8 mouse cellular contexts compared by ENCODE assay signal in the genomic region with DNA sequence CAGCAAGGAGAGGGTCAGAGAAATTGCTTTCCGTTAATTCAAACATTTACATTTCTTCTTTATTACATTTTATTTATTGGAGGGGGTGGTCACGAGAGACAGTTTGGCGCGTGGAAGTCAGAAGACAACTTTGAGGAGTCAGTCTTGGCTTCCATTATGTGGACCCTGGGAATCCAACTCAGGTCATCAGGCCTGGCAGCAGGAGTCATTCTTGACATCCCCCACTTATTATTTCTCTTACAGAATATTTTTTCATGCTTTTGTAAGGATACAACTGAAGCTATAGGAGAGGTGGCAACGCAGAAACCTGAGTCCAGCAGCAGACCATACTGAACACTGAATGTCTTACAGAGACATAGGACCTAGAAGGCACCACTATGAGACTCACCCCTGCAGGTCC. TPM values are rescaled to one million over a fixed set of nuclear protein-coding genes. Genes with fewer than 3 reads are reported as not detected.
DNase-seq lines count a peak whose midpoint lies in the region; ATAC-seq and TF ChIP-seq lines count a peak whose summit lies in the region.

No protein-coding gene starts in this region.

- no peak for TF ChIP-seq CTCF in lung, postnatal 0 days (IDR thresholded peaks at IDR 0.05)

- ATAC-seq in lung, postnatal 0 days = no peak
- no peak for ATAC-seq in limb, embryonic 14.5 days (ENCODE audit: low FRiP score, low read depth)
- no peak for ATAC-seq in stomach, embryonic 16.5 days (ENCODE audit: insufficient read depth, low FRiP score)

- H3K36me3 ChIP-seq in heart, embryonic 10.5 days = 0 out of 2 replicates have a peak, but pooled peaks cover 4% of the 10 kb centered on the region
- no peaks in the 10 kb centered on the region for H3K36me3 ChIP-seq in lung, postnatal 0 days (ENCODE audit: insufficient read depth, low read length)
- H3K36me3 ChIP-seq in limb, embryonic 14.5 days (ENCODE audit: control insufficient read depth, insufficient read depth, low read length) = no peaks in the 10 kb centered on the region
- H3K36me3 ChIP-seq in stomach, embryonic 16.5 days (ENCODE audit: control insufficient read depth, insufficient read depth, low read length) = no peaks in the 10 kb centered on the region

- H3K9ac ChIP-seq in lung, postnatal 0 days (replicated peaks; ENCODE audit: low read depth) = no peak overlapping the region
- H3K9ac ChIP-seq in limb, embryonic 14.5 days (ENCODE audit: low read depth, low read length, severe bottlenecking) = no peak overlapping the region
- H3K9ac ChIP-seq in stomach, embryonic 16.5 days (ENCODE audit: low read length) = no peak overlapping the region

- peaks cover 13% of the 10 kb centered on the region for H3K4me1 ChIP-seq in heart, embryonic 10.5 days
- H3K4me1 ChIP-seq in lung, postnatal 0 days (ENCODE audit: insufficient read depth, low read depth, low read length) = 0 out of 2 replicates have a peak, but pooled peaks cover 2% of the 10 kb centered on the region
- peaks cover 2% of the 10 kb centered on the region; the same call in 1 of the 2 replicates for H3K4me1 ChIP-seq in limb, embryonic 14.5 days (ENCODE audit: control insufficient read depth, insufficient read depth, low read length)
- H3K4me1 ChIP-seq in stomach, embryonic 16.5 days (ENCODE audit: control insufficient read depth, insufficient read depth, low read length) = peaks cover 13% of the 10 kb centered on the region

- TF ChIP-seq POLR2A in limb, embryonic 14.5 days (IDR thresholded peaks at IDR 0.05; ENCODE audit: borderline replicate concordance, extremely low read depth, insufficient read depth, insufficient read length) = no peak

- peak overlapping the region; percentile 86; the same call in 1 of the 2 replicates for H3K4me2 ChIP-seq in lung, postnatal 0 days (replicated peaks; ENCODE audit: low read depth, low read length)
- peak overlapping the region; percentile 95 for H3K4me2 ChIP-seq in limb, embryonic 14.5 days (replicated peaks; ENCODE audit: low read depth, low read length, severe bottlenecking)
- H3K4me2 ChIP-seq in stomach, embryonic 16.5 days (ENCODE audit: low read depth, low read length) = peak overlapping the region; percentile 86

- DNase-seq in heart, embryonic 10.5 days (ENCODE audit: low spot score) = no peak
- no peak for DNase-seq in heart, adult 18-20 months
- no peak for DNase-seq in lung, postnatal 0 days (ENCODE audit: low spot score)
- DNase-seq in lung, postnatal 4 days = no peak
- no peak for DNase-seq in limb, embryonic 14.5 days (ENCODE audit: low spot score)
- no peak for DNase-seq in spleen, postnatal 4 days (ENCODE audit: low spot score in 2 of 2)
- no peak for DNase-seq in kidney, adult 8-10 months

- WGBS in heart, embryonic 10.5 days = 74% methylated on average over 5 of the region's 5 CpGs
- 63% methylated on average over 5 of the region's 5 CpGs for WGBS in lung, postnatal 0 days
- WGBS in limb, embryonic 14.5 days = 57% methylated on average over 5 of the region's 5 CpGs
- WGBS in stomach, embryonic 16.5 days = 58% methylated on average over 5 of the region's 5 CpGs

- H3K4me3 ChIP-seq in heart, embryonic 10.5 days = peak overlapping the region; percentile 79
- peak overlapping the region; percentile 80; the same call in 1 of the 2 replicates for H3K4me3 ChIP-seq in lung, postnatal 0 days (ENCODE audit: low read depth, low read length)
- H3K4me3 ChIP-seq in limb, embryonic 14.5 days (replicated peaks; ENCODE audit: low read length) = peak overlapping the region; percentile 71
- 0 out of 2 replicates have a peak overlapping the region, but pooled peaks have one; percentile 72 for H3K4me3 ChIP-seq in stomach, embryonic 16.5 days (replicated peaks; ENCODE audit: low read length)

- peaks cover 13% of the 10 kb centered on the region for H3K27me3 ChIP-seq in heart, embryonic 10.5 days (ENCODE audit: insufficient read depth, poor library complexity, severe bottlenecking)
- no peaks in the 10 kb centered on the region for H3K27me3 ChIP-seq in lung, postnatal 0 days (replicated peaks; ENCODE audit: insufficient read depth, low read length)
- no peaks in the 10 kb centered on the region; the same call in 1 of the 2 replicates for H3K27me3 ChIP-seq in limb, embryonic 14.5 days (ENCODE audit: control insufficient read depth, insufficient read depth, low read length)
- no peaks in the 10 kb centered on the region for H3K27me3 ChIP-seq in stomach, embryonic 16.5 days (ENCODE audit: control insufficient read depth, insufficient read depth, low read length)

- H3K27ac ChIP-seq in heart, embryonic 10.5 days = peak overlapping the region; percentile 32; the same call in 1 of the 2 replicates
- no peak overlapping the region for H3K27ac ChIP-seq in lung, postnatal 0 days (ENCODE audit: low read length)
- H3K27ac ChIP-seq in limb, embryonic 14.5 days (replicated peaks; ENCODE audit: low read depth, low read length) = no peak overlapping the region
- H3K27ac ChIP-seq in stomach, embryonic 16.5 days (ENCODE audit: low read length) = peak overlapping the region; percentile 23

- no peak for TF ChIP-seq EP300 in lung, postnatal 0 days (IDR thresholded peaks at IDR 0.05)

- no peaks in the 10 kb centered on the region for H3K9me3 ChIP-seq in heart, embryonic 10.5 days
- no peaks in the 10 kb centered on the region for H3K9me3 ChIP-seq in lung, postnatal 0 days (ENCODE audit: low read length)
- H3K9me3 ChIP-seq in limb, embryonic 14.5 days (ENCODE audit: control insufficient read depth, low read length) = no peaks in the 10 kb centered on the region
- H3K9me3 ChIP-seq in stomach, embryonic 16.5 days (replicated peaks; ENCODE audit: control insufficient read depth, low read length) = no peaks in the 10 kb centered on the region

RNA-seq across cellular contexts. Expression of a gene that starts 0.7 kb away (rescaled TPM):
- polyA plus RNA-seq in heart, embryonic 10.5 days (2016; fragmentation: Nextera tagmentation; extraction: Ambion mirVana) = 7.5 and 11.6 TPM in 2 replicates
- total RNA-seq in heart, adult 18-20 months (2021) = 1 to 10 TPM; 4.6 to 6.3 TPM
- 14.5 and 18.0 TPM in 2 replicates for polyA plus RNA-seq in lung, postnatal 0 days (2015; fragmentation: Nextera tagmentation; extraction: Ambion mirVana)
- polyA plus RNA-seq in limb, embryonic 14.5 days (2012; rRNA removed) = 14.3 TPM in 2 replicates
- 10.7 and 11.5 TPM in 2 replicates for polyA plus RNA-seq in limb, embryonic 14.5 days (2014; fragmentation: Nextera tagmentation; extraction: Ambion mirVana)
- 10.3 and 11.6 TPM in 2 replicates for polyA plus RNA-seq in stomach, embryonic 16.5 days (2015; fragmentation: Nextera tagmentation; extraction: Ambion mirVana)

RNA-seq across cellular contexts. Expression of a gene that starts 55.5 kb away (rescaled TPM):
- polyA plus RNA-seq in heart, embryonic 10.5 days (2016; fragmentation: Nextera tagmentation; extraction: Ambion mirVana) = 20.1 and 27.7 TPM in 2 replicates
- total RNA-seq in heart, adult 18-20 months (2021) = 10 to 100 TPM; 12.8 to 14.2 TPM
- 10.0 and 10.7 TPM in 2 replicates for polyA plus RNA-seq in lung, postnatal 0 days (2015; fragmentation: Nextera tagmentation; extraction: Ambion mirVana)
- 23.8 and 27.6 TPM in 2 replicates for polyA plus RNA-seq in limb, embryonic 14.5 days (2012; rRNA removed)
- polyA plus RNA-seq in limb, embryonic 14.5 days (2014; fragmentation: Nextera tagmentation; extraction: Ambion mirVana) = 28.2 and 30.6 TPM in 2 replicates
- polyA plus RNA-seq in stomach, embryonic 16.5 days (2015; fragmentation: Nextera tagmentation; extraction: Ambion mirVana) = 8.1 and 10.5 TPM in 2 replicates

Comparison
In these comparisons a context has a peak if more than half of its experiments do, and no peak if none do; other contexts are left out.
1. H3K27ac ChIP-seq: peak in heart, embryonic 10.5 days (single experiment) and stomach, embryonic 16.5 days (single experiment); none in lung, postnatal 0 days (single experiment) and limb, embryonic 14.5 days (single experiment).
2. Peak in every context shown above with its lines, with median percentiles within 50 percentile points of each other: H3K4me3 ChIP-seq and H3K4me2 ChIP-seq.